Mouse (Mus musculus): ENCODE data around the gene Emc10. TPM values are rescaled to one million over a fixed set of nuclear protein-coding genes. Genes with fewer than 3 reads are reported as not detected.
A peak's percentile ranks its signal among the peaks of the same experiment; 100 is the strongest.

Emc10 gene
- 298 and 346 TPM in 2 replicates for polyA plus RNA-seq (2012; rRNA removed)

DNA sequence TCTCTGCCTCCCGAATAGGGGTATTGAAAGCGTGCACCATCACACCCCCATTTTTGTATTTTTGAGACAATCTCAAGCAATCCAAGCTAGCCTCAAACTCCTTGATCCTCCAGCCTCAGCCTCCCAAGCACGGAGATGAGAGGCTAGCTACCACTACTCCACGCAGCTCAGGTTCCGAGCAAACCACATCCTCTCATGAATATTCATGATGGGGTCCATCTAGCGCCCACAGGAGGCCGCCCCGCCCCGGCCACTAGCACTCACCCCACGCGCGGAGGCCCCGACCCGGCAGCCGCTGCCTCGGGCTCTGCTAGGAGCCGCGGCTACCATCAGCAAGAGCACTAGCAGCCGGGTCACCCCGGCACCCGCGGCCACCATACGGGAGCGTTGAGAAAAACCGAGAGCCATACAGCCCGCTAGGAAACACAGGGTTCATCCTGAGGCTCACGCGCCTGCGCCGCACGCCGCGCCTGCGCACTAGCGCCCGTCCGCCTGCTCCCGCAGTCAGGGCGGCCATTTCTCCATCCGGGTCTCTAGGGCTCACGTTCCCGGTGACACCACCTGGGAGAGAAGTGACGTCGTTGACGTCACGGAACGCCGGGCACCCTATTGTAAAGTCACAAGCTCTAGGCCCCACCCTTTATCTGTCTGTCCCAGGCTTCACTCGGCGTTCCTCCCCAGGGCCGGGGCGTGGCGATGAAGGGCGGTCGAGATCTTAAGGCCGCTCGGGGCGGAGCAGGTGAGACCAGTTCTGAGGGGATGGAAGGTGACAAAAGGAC is at the start of gene Emc10, which contains the start of gene Fam71e1:
Emc10 (minus strand) TSS at position 538 of the 779 bp plus-strand sequence.
Fam71e1 (plus strand) TSS at position 590 of the 779 bp plus-strand sequence.
- Histone ChIP-seq H3K27ac (ENCODE audit: insufficient read depth, low read depth, low read length) (peak within 1 kb of the TSS; percentile 62), H3K4me3 (ENCODE audit: insufficient read depth, low read depth, low read length) (peak within 1 kb of the TSS; percentile 73), H3K36me3 (ENCODE audit: control insufficient read depth, insufficient read depth, low read length) (no peaks in the 10 kb centered on the region), H3K27me3 (replicated peaks; ENCODE audit: control insufficient read depth, insufficient read depth, low read length) (no peaks in the 10 kb centered on the region), H3K4me1 (ENCODE audit: control insufficient read depth, insufficient read depth, low read length) (peaks cover 10% of the 10 kb centered on the region)
- TF ChIP-seq POLR2A (IDR thresholded peaks at IDR 0.05; ENCODE audit: low read depth, low read length) (peak; percentile 50), CTCF (conservative IDR thresholded peaks at IDR 0.05; ENCODE audit: insufficient read depth, insufficient read length, low read depth, low read length) (no peak)
- 1% methylated on average over 58 of the region's 58 CpGs for WGBS
- DNase-seq: peak; percentile 99

DNA sequence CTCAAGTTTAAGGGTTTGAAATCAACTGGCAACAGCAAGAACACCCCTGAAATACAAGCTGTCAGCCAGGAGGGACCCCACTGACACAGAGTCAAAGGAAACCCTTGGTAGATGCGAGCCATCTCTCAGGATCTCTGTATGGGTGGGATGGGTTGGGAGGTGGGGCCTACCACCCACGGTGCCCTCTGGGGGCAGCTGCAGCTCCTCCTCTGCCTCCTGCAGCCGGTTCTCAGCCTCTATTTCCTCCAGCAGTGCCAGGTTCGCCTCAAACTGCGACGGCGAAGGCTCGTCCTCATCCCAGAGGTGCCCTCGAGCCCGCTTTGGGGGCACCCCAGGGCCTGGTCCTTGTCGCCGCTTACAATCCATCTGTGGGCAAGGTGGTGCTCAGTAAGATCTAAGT is 46.7 kb upstream of the Emc10 start:
- no peaks in the 10 kb centered on the region for H3K4me1 ChIP-seq (ENCODE audit: control insufficient read depth, insufficient read depth, low read length)
- WGBS: 79% methylated on average over 12 of the region's 12 CpGs
- TF ChIP-seq CTCF (conservative IDR thresholded peaks at IDR 0.05; ENCODE audit: insufficient read depth, insufficient read length, low read depth, low read length): no peak
- TF ChIP-seq POLR2A (IDR thresholded peaks at IDR 0.05; ENCODE audit: low read depth, low read length): no peak
- no peaks in the 10 kb centered on the region for H3K27me3 ChIP-seq (replicated peaks; ENCODE audit: control insufficient read depth, insufficient read depth, low read length)
- no peak for DNase-seq
- no peak overlapping the region for H3K4me3 ChIP-seq (ENCODE audit: insufficient read depth, low read depth, low read length)
- H3K27ac ChIP-seq (ENCODE audit: insufficient read depth, low read depth, low read length): no peak overlapping the region
- H3K36me3 ChIP-seq (ENCODE audit: control insufficient read depth, insufficient read depth, low read length): no peaks in the 10 kb centered on the region

DNA sequence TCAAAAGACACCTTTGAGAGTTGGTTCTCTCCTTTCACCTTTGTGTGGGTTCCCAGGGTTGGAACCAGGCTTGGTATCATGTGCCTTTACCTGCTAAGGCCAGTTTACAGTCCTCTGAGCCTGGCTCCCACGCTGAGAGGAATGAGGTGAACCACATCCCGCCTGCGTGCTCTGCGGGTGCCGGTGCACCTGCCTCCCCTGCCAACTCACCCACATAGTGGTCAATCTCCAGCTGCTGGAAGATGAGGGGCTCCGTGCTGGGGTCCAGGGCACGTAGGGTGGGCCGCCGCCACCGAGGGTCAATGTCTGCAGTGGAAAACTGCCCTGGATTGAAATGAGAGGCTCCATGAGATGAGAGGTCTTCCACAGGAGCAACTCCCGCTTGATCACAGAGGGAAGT is 46.2 kb upstream of the Emc10 start:
- Histone ChIP-seq H3K4me1 (ENCODE audit: control insufficient read depth, insufficient read depth, low read length) (no peaks in the 10 kb centered on the region), H3K27ac (ENCODE audit: insufficient read depth, low read depth, low read length) (no peak overlapping the region), H3K36me3 (ENCODE audit: control insufficient read depth, insufficient read depth, low read length) (no peaks in the 10 kb centered on the region), H3K27me3 (replicated peaks; ENCODE audit: control insufficient read depth, insufficient read depth, low read length) (no peaks in the 10 kb centered on the region), H3K4me3 (ENCODE audit: insufficient read depth, low read depth, low read length) (no peak overlapping the region)
- no peak for TF ChIP-seq POLR2A (IDR thresholded peaks at IDR 0.05; ENCODE audit: low read depth, low read length)
- no peak for TF ChIP-seq CTCF (conservative IDR thresholded peaks at IDR 0.05; ENCODE audit: insufficient read depth, insufficient read length, low read depth, low read length)
- DNase-seq: no peak
- WGBS: 94% methylated on average over 11 of the region's 11 CpGs

DNA sequence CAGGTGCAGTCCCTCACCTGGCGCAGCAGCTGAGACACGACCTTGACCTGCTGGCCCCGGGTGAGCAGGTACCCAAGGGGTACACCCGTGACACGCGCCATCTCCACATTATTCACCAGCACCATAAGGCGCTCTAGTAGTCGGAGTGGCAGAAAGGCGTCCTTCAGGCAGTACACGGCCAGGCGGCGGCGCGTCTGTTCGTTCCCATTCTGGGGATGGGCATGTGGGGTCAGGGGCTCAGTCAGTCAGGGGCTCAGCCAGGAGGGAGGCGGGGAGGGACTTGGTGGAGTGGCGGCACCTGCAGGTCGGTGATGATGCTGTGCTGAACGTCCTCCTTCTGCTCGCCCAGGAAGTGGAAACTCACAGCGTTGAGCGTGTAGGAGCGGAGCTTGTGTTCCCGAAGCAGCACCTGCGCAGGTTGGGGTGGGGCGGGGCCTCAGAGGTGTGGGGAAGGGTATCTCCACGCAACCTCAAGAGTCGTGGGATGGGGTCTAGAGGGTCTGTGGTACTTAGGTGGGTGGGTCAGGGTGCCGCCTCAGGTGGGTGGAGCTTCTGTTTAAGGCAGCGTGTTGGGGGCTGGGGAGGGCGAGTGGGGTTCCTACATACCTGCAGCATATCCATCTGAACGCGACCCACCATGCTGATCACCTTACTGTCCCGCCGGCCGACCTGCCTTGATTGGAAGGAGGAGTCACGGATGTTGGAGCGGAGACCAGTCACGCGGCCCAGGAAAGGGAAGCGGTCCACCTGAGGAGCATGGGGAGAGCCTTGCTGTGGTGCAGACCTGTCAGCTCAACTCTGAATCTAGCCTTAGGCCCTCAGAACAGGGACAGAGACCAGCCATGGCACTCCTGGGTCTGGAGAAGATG is 42.7 kb upstream of the Emc10 start:
- WGBS: 93% methylated on average over 41 of the region's 41 CpGs

DNA sequence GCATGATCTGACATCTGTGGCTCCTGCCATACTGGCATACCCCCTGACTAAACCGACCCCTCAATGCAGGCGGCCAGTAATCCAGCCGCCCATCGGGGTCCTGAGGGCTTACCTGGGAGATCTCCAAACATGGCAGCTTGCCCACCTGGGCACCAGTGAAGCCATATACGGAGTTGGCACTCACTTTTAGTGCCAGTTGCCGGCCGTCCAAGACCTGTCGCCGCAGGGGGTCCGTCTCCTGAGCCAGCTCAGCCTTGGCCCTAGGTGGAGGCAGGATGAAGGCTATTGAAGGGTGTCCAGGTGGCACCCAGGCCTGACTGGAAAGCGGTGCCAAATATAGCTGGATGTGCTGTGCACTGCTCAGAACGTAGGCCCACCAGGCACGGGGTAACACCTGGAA is 41.2 kb upstream of the Emc10 start:
- Histone ChIP-seq H3K36me3 (ENCODE audit: control insufficient read depth, insufficient read depth, low read length) (no peaks in the 10 kb centered on the region), H3K27me3 (replicated peaks; ENCODE audit: control insufficient read depth, insufficient read depth, low read length) (no peaks in the 10 kb centered on the region), H3K27ac (ENCODE audit: insufficient read depth, low read depth, low read length) (no peak overlapping the region), H3K4me3 (ENCODE audit: insufficient read depth, low read depth, low read length) (no peak overlapping the region), H3K4me1 (ENCODE audit: control insufficient read depth, insufficient read depth, low read length) (no peaks in the 10 kb centered on the region)
- WGBS: 90% methylated on average over 13 of the region's 13 CpGs
- no peak for DNase-seq
- TF ChIP-seq POLR2A (IDR thresholded peaks at IDR 0.05; ENCODE audit: low read depth, low read length) (no peak), CTCF (conservative IDR thresholded peaks at IDR 0.05; ENCODE audit: insufficient read depth, insufficient read length, low read depth, low read length) (no peak)

More for the DNA sequence above, 42.7 kb upstream of the Emc10 start:
- Histone ChIP-seq H3K36me3 (ENCODE audit: control insufficient read depth, insufficient read depth, low read length) (no peaks in the 10 kb centered on the region), H3K27me3 (replicated peaks; ENCODE audit: control insufficient read depth, insufficient read depth, low read length) (no peaks in the 10 kb centered on the region), H3K4me3 (ENCODE audit: insufficient read depth, low read depth, low read length) (no peak overlapping the region), H3K27ac (ENCODE audit: insufficient read depth, low read depth, low read length) (no peak overlapping the region), H3K4me1 (ENCODE audit: control insufficient read depth, insufficient read depth, low read length) (no peaks in the 10 kb centered on the region)
- TF ChIP-seq CTCF (conservative IDR thresholded peaks at IDR 0.05; ENCODE audit: insufficient read depth, insufficient read length, low read depth, low read length) (no peak), POLR2A (IDR thresholded peaks at IDR 0.05; ENCODE audit: low read depth, low read length) (no peak)
- no peak for DNase-seq

DNA sequence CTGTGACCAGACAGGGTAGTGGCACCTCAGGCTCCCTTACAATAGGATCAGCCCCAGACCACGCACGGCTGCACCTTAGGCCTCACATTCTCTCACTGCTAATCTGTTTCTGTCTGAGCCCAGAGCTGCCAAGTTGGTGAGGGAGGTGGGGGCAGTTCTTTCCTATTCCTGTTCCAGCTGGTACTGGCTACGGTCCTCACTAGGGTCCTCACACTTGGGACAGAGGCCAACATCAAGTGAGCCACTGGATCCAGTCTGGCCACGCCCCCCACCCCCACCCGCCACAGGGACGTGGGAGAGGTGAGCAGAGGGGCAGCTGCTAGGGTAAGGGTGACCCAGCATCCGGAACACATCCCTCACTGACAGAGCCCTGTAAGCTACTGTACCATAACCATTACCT is 40.7 kb upstream of the Emc10 start:
- WGBS: 64% methylated on average over 7 of the region's 7 CpGs
- no peak for DNase-seq
- Histone ChIP-seq H3K4me1 (ENCODE audit: control insufficient read depth, insufficient read depth, low read length) (no peaks in the 10 kb centered on the region), H3K27ac (ENCODE audit: insufficient read depth, low read depth, low read length) (no peak overlapping the region), H3K27me3 (replicated peaks; ENCODE audit: control insufficient read depth, insufficient read depth, low read length) (no peaks in the 10 kb centered on the region), H3K4me3 (ENCODE audit: insufficient read depth, low read depth, low read length) (no peak overlapping the region), H3K36me3 (ENCODE audit: control insufficient read depth, insufficient read depth, low read length) (no peaks in the 10 kb centered on the region)
- no peak for TF ChIP-seq CTCF (conservative IDR thresholded peaks at IDR 0.05; ENCODE audit: insufficient read depth, insufficient read length, low read depth, low read length)
- TF ChIP-seq POLR2A (IDR thresholded peaks at IDR 0.05; ENCODE audit: low read depth, low read length): no peak

DNA sequence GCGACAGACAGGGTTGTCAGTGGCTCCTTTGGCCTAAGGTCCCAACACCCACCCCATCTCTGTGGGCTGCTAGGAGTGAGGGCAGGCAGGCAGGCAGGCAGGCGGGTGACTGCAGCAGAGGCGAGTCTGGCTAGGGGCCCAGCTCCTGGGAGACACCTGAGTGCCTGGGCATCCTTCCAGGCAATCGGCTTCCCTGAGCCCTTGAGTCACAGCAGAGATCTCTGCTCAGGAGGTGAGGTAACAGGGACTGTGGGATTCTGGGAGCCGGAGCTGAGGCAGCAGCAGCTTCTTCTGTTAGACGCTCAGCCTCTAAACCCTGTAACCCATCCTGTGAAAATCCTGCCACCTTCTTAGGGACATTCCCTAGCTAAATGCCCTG is 40.2 kb upstream of the Emc10 start:
- H3K4me1 ChIP-seq (ENCODE audit: control insufficient read depth, insufficient read depth, low read length): no peaks in the 10 kb centered on the region
- peak; percentile 67 for DNase-seq
- H3K27ac ChIP-seq (ENCODE audit: insufficient read depth, low read depth, low read length): no peak overlapping the region
- no peaks in the 10 kb centered on the region for H3K27me3 ChIP-seq (replicated peaks; ENCODE audit: control insufficient read depth, insufficient read depth, low read length)
- H3K4me3 ChIP-seq (ENCODE audit: insufficient read depth, low read depth, low read length): no peak overlapping the region
- no peaks in the 10 kb centered on the region for H3K36me3 ChIP-seq (ENCODE audit: control insufficient read depth, insufficient read depth, low read length)
- WGBS: 48% methylated on average over 6 of the region's 6 CpGs
- TF ChIP-seq CTCF (conservative IDR thresholded peaks at IDR 0.05; ENCODE audit: insufficient read depth, insufficient read length, low read depth, low read length): no peak
- no peak for TF ChIP-seq POLR2A (IDR thresholded peaks at IDR 0.05; ENCODE audit: low read depth, low read length)
